Mouse (Mus musculus) forebrain, embryonic 10.5 days (tissue): ENCODE measurements around the gene Cntnap2. TPM values are rescaled to one million over a fixed set of nuclear protein-coding genes. Genes with fewer than 3 reads are reported as not detected.

ENCODE experiments used
- DNase-seq: peaks from one replicate; pipeline ENCODE4 v3.0.0-alpha.2; 2017; ENCODE audit warnings: low spot score; ENCODE audit errors: extremely low spot score
- H3K27ac ChIP-seq: fragments of 300-500 bp; sonication (generic); 2 replicates; pipeline ENCODE4 v1.5.1; 2016; ENCODE audit warnings: mild to moderate bottlenecking
- H3K27me3 ChIP-seq: fragments of 300-500 bp; sonication (generic); 2 replicates; pipeline ENCODE4 v1.6.1; 2016; ENCODE audit warnings: mild to moderate bottlenecking; ENCODE audit not compliant: poor library complexity, severe bottlenecking
- H3K36me3 ChIP-seq: fragments of 300-500 bp; sonication (generic); replicated peaks from 2 replicates; pipeline ENCODE4 v1.6.1; 2016; ENCODE audit warnings: mild to moderate bottlenecking, moderate library complexity
- H3K4me1 ChIP-seq: fragments of 300-500 bp; sonication (generic); 2 replicates; pipeline ENCODE4 v1.6.1; 2016
- H3K4me3 ChIP-seq: fragments of 300-500 bp; sonication (generic); 2 replicates; pipeline ENCODE4 v1.5.1; 2016; ENCODE audit warnings: mild to moderate bottlenecking, moderate library complexity
- H3K9me3 ChIP-seq: fragments of 300-500 bp; sonication (generic); 2 replicates; pipeline ENCODE4 v1.6.1; 2016; ENCODE audit warnings: mild to moderate bottlenecking, moderate library complexity
- WGBS: fragments of 180-500 bp; shearing (Covaris S2); methylation state at CpG from one replicate; pipeline ENCODE4 v1.1.7; 2016; 5-methylcytosine and 5-hydroxymethylcytosine counted together
- polyA plus RNA-seq: library from polyadenylated mRNA; unstranded; fragments of >200 nt; fragmentation: Nextera tagmentation; extraction: Ambion mirVana; gene quantifications from 2 replicates; pipeline ENCODE4 v1.2.1, GENCODE M21; 2016

The Cntnap2 gene
- polyA plus RNA-seq, 1 experiment from 2014 or later: 89.3 TPM

GRCm38 (mm10) chr6:45381126-45381525 lies 322.0 kb downstream of the Cntnap2 start:
- WGBS: 79% methylated on average over 7 of the region's 7 CpGs
- H3K4me3 ChIP-seq: no peak overlapping the region
- H3K9me3 ChIP-seq: no peaks in the 10 kb centered on the region
- H3K27ac ChIP-seq: no peak overlapping the region
- no peaks in the 10 kb centered on the region for H3K4me1 ChIP-seq
- no peaks in the 10 kb centered on the region for H3K27me3 ChIP-seq
- no peaks in the 10 kb centered on the region for H3K36me3 ChIP-seq
- DNase-seq: no peak

DNA sequence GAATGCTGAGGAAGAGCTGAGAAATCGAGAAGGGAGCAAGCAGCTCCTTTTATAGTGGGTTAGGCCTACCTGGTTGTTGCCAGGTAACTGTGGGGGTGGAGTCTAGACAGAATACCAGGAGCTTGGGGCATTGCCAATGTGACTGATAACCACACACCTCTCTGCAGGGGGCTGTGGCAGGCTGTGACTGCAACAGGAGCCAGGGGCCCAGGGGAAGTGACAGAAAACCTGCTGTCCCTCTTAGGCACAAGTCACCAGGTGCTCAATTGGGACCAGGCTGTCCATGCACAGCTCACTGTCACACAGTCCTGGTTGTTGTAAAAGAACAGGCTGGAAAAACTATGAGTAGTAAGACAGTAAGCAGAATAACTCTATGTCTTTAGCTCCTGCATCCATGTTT lies 329.9 kb downstream of the Cntnap2 start:
- Histone ChIP-seq H3K36me3 (no peaks in the 10 kb centered on the region), H3K4me3 (no peak overlapping the region), H3K9me3 (no peaks in the 10 kb centered on the region), H3K27ac (no peak overlapping the region), H3K27me3 (no peaks in the 10 kb centered on the region), H3K4me1 (no peaks in the 10 kb centered on the region)
- 62% methylated on average over 1 of the region's 1 CpGs for WGBS
- DNase-seq: no peak

DNA sequence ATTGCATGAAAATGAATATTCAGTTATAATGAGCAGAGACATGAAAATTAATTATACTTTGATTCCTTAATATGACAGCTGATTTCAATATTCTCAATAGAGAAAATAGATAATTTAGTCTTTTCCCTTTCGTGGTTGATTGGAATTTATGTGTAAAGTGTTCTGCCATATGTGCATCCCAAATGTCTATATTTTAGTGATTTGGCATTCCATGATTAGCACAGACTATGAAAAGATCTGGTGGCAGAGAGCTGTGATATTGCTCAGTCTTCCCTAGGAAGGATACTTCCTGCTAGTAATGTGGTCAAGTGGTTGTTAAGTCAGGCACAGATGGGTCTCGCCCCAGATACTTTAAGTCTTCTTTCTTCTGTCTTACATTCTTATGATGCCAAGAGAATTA lies 354.5 kb downstream of the Cntnap2 start:
- H3K27me3 ChIP-seq: no peaks in the 10 kb centered on the region
- H3K9me3 ChIP-seq: no peaks in the 10 kb centered on the region
- DNase-seq: no peak
- no peak overlapping the region for H3K4me3 ChIP-seq
- H3K36me3 ChIP-seq: no peaks in the 10 kb centered on the region
- no peak overlapping the region for H3K27ac ChIP-seq
- no peaks in the 10 kb centered on the region for H3K4me1 ChIP-seq
- 88% methylated on average over 2 of the region's 2 CpGs for WGBS

- H3K4me3 ChIP-seq: no peak overlapping the region
- H3K4me1 ChIP-seq: no peaks in the 10 kb centered on the region
- no peaks in the 10 kb centered on the region for H3K36me3 ChIP-seq
- WGBS: 95% methylated on average over 1 of the region's 1 CpGs
- no peak for DNase-seq
- no peaks in the 10 kb centered on the region for H3K9me3 ChIP-seq
- H3K27ac ChIP-seq: no peak overlapping the region
- no peaks in the 10 kb centered on the region for H3K27me3 ChIP-seq
Measured at GRCm38 (mm10) chr6:45455424-45455823, 396.3 kb downstream of the Cntnap2 start.

GRCm38 (mm10) chr6:45518221-45518620 lies 459.1 kb downstream of the Cntnap2 start:
- H3K9me3 ChIP-seq: no peaks in the 10 kb centered on the region
- H3K27me3 ChIP-seq: no peaks in the 10 kb centered on the region
- 87% methylated on average over 3 of the region's 3 CpGs for WGBS
- H3K4me1 ChIP-seq: no peaks in the 10 kb centered on the region
- DNase-seq: no peak
- no peaks in the 10 kb centered on the region for H3K36me3 ChIP-seq
- H3K4me3 ChIP-seq: no peak overlapping the region
- no peak overlapping the region for H3K27ac ChIP-seq

- no peak overlapping the region for H3K27ac ChIP-seq
- no peak overlapping the region for H3K4me3 ChIP-seq
- no peaks in the 10 kb centered on the region for H3K27me3 ChIP-seq
- no peaks in the 10 kb centered on the region for H3K36me3 ChIP-seq
- no peaks in the 10 kb centered on the region for H3K9me3 ChIP-seq
- no peak for DNase-seq
- H3K4me1 ChIP-seq: no peaks in the 10 kb centered on the region
- 81% methylated on average over 2 of the region's 2 CpGs for WGBS
Measured at GRCm38 (mm10) chr6:45536999-45537398, 477.8 kb downstream of the Cntnap2 start.

- DNase-seq: no peak
Measured at GRCm38 (mm10) chr6:45544319-45544875, 485.2 kb downstream of the Cntnap2 start.

GRCm38 (mm10) chr6:45559724-45560123 lies 500.6 kb downstream of the Cntnap2 start:
- H3K9me3 ChIP-seq: no peaks in the 10 kb centered on the region
- H3K27ac ChIP-seq: no peak overlapping the region
- no peaks in the 10 kb centered on the region for H3K36me3 ChIP-seq
- no peaks in the 10 kb centered on the region for H3K27me3 ChIP-seq
- H3K4me1 ChIP-seq: no peaks in the 10 kb centered on the region
- H3K4me3 ChIP-seq: no peak overlapping the region
- DNase-seq: no peak
- WGBS: 89% methylated on average over 1 of the region's 1 CpGs

More at GRCm38 (mm10) chr6:45544319-45544875, 485.2 kb downstream of the Cntnap2 start:
- Histone ChIP-seq H3K27ac (no peak overlapping the region), H3K4me1 (no peaks in the 10 kb centered on the region), H3K27me3 (no peaks in the 10 kb centered on the region), H3K36me3 (no peaks in the 10 kb centered on the region), H3K9me3 (no peaks in the 10 kb centered on the region), H3K4me3 (no peak overlapping the region)
- 66% methylated on average over 7 of the region's 7 CpGs for WGBS

DNA sequence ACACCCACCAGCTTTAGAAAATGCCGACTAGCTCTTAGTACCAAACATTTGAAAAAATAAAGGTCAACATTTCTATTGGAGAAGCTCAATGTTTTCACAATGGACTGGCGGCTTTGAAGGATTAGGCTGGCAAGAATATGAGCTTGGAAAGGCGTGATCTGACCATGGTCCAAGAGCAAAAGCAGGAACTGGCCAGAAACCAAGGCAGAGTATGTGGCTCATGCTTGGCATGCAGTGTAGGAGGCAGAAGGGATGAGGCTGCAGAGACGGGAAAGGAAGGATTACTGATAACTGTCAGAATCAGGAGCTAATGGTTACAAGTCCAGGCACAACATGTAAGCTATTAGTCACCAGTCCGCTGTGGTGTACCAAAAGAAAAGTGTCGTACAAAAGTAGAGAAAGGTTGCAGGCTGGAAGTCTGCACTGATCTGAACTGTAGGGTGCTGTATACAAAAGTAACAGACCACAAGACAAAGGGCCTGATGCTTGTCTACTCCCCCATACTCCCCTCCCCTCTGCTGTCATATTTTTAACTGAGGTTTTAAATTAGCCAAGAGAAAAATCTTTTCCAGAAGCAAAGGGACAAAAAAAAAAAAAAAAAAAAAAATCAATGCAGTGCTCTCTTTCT lies 525.4 kb downstream of the Cntnap2 start:
- Histone ChIP-seq H3K36me3 (no peaks in the 10 kb centered on the region), H3K4me1 (no peaks in the 10 kb centered on the region), H3K27ac (no peak overlapping the region), H3K9me3 (no peaks in the 10 kb centered on the region), H3K27me3 (no peaks in the 10 kb centered on the region), H3K4me3 (no peak overlapping the region)
- WGBS: 89% methylated on average over 6 of the region's 6 CpGs
- no peak for DNase-seq

DNA sequence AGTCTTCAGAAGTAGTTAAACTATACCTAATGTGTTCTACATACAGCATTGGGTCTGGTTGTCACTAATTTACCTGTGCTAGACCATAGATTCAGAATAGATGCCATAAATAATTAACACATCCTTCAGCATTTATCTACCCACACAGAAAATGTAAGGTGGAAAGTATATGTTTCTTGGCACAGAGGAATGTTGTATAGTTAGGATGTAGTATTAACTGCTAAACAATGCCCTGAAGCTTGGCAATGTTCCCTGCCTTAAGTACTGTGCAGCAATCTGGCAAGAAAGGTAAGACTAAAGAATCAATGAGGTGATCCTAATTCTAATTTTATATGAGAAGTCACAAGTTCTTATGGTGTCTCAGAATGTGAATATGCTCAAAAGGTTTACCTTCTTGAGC lies 529.9 kb downstream of the Cntnap2 start:
- H3K27me3 ChIP-seq: no peaks in the 10 kb centered on the region
- no peak for DNase-seq
- H3K27ac ChIP-seq: no peak overlapping the region
- no peaks in the 10 kb centered on the region for H3K4me1 ChIP-seq
- H3K9me3 ChIP-seq: no peaks in the 10 kb centered on the region
- no peak overlapping the region for H3K4me3 ChIP-seq
- H3K36me3 ChIP-seq: no peaks in the 10 kb centered on the region

DNA sequence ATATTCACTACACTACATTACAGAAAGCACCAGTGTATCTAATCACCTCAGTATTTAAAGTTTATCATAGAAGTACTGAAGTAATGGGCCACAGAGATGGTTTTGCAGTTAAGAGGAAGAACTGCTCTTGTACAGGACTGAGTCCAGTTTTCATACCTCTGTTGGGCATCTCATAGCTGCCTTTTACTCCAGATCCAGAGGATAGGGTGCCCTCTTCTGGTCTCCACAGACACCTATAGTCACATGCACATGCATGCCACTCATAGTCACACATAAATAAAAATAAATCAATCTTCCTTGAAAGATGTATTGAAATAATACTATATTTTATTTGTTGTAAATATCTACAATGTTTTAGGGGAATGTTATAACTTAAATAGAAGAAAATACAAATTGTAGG lies 587.9 kb downstream of the Cntnap2 start:
- no peaks in the 10 kb centered on the region for H3K36me3 ChIP-seq
- H3K9me3 ChIP-seq: no peaks in the 10 kb centered on the region
- H3K4me1 ChIP-seq: no peaks in the 10 kb centered on the region
- no peaks in the 10 kb centered on the region for H3K27me3 ChIP-seq
- H3K4me3 ChIP-seq: no peak overlapping the region
- no peak overlapping the region for H3K27ac ChIP-seq
- DNase-seq: no peak

DNA sequence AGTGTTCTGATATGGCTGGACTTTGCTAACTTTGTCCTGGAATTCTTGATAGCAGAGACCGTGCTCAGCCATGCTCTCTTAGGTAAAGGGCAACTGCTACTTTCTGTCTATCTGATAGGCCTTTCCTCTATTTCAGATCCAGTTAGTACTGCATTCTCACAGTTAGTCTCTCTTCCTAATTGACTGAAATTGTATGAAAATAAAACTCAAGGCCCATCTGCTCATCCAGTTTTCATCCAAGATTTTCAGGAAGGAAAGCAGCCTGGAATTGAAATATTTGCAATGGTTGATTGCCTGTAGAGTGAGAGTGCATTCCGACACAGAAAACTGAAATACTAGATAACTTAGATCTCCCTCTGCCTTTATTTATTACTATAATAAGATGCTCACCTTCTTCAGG lies 589.3 kb downstream of the Cntnap2 start:
- no peaks in the 10 kb centered on the region for H3K9me3 ChIP-seq
- H3K27ac ChIP-seq: no peak overlapping the region
- H3K27me3 ChIP-seq: no peaks in the 10 kb centered on the region
- WGBS: 88% methylated on average over 2 of the region's 2 CpGs
- H3K4me3 ChIP-seq: no peak overlapping the region
- no peaks in the 10 kb centered on the region for H3K36me3 ChIP-seq
- H3K4me1 ChIP-seq: no peaks in the 10 kb centered on the region
- DNase-seq: no peak

DNA sequence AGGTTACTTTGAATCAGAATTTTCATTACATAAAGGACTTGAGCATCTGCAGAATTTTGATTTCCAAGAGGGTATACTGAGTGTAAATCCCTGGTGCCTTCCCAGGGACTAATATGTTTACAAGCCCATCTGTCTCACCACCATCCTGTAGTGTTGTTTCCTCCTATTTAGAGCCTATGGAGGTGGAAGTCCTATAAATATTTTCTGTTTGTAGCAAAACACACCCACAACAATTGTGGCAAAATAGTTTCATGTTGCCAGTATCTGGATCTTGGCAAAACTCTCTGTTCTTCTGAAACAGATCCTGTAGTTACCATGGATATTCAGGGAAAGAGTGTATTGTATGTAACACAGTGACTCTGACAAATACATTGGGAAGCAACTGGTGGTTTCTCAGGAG lies 641.1 kb downstream of the Cntnap2 start:
- Histone ChIP-seq H3K27ac (no peak overlapping the region), H3K4me3 (no peak overlapping the region), H3K36me3 (no peaks in the 10 kb centered on the region), H3K9me3 (no peaks in the 10 kb centered on the region), H3K4me1 (no peaks in the 10 kb centered on the region), H3K27me3 (no peaks in the 10 kb centered on the region)
- DNase-seq: no peak

DNA sequence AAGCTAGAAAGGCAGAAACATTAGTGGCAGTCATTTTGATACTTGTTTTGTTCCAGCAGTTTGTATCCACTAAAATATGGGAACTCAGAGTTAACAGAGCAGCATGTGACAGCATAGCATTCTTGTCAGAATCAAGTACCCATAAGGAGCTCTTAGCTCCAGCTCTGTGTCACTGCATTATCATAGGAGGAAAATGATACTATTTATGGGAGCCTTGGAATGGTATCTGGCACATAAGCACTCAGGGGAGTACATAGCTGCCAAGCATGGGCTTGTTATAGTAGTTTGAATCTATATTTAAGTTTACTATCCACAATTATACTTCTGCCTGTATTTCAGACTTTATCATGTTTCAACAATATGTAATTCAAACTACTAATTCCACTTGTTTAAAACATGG lies 732.5 kb downstream of the Cntnap2 start:
- no peak overlapping the region for H3K4me3 ChIP-seq
- no peak overlapping the region for H3K27ac ChIP-seq
- H3K4me1 ChIP-seq: no peaks in the 10 kb centered on the region
- no peaks in the 10 kb centered on the region for H3K9me3 ChIP-seq
- no peaks in the 10 kb centered on the region for H3K27me3 ChIP-seq
- no peak for DNase-seq
- no peaks in the 10 kb centered on the region for H3K36me3 ChIP-seq
